Mouse (Mus musculus): ENCODE measurements around the gene Cxcl1.

- TF ChIP-seq CTCF (IDR thresholded peaks at IDR 0.05; ENCODE audit: borderline replicate concordance, control insufficient read depth, extremely low read depth, insufficient read depth, low read length, poor library complexity) (no peak), POLR2A (IDR thresholded peaks at IDR 0.05; ENCODE audit: control insufficient read depth, extremely low read depth, insufficient read depth, low read length, poor library complexity) (no peak)
These were observed 2.4 kb upstream of the Cxcl1 start for GRCm38 (mm10) chr5:90888661-90889060.
